Mouse (Mus musculus): ENCODE results near the gene Tfb1m.

DNA sequence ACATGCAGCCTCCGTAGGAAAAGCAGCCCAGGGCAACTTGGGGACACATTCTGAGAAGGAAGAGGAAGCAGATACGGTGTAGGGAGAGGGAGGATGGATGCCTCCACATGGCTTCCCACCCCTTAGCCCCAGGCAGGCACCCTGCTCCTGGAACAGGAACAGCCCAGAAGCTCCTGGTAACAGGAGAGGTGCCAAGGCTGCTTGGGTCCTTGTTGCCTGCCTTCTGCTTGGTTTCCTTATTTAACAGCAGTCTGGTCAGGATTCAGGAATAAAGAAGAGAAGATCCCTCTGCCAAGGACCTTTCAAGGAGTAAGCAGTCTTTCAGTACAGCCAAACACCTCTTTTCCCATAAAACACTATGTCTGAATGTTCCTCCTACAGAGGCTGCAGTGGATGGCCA lies 62.0 kb downstream of the Tfb1m start:
- TF ChIP-seq CTCF (IDR thresholded peaks at IDR 0.05; ENCODE audit: low read depth, low read length) (no peak), POLR2A (IDR thresholded peaks at IDR 0.05; ENCODE audit: extremely low read depth, insufficient read depth, low read length) (no peak)
